Mouse (Mus musculus): Measurements from ENCODE around the gene Smc1b. TPM values are rescaled to one million over a fixed set of nuclear protein-coding genes. Genes with fewer than 3 reads are reported as not detected.

The Smc1b gene
- total RNA-seq, 2 experiments from 2014 or later, result 0.11 to 0.12 TPM

- no peak for DNase-seq
These were observed 114.7 kb downstream of the Smc1b start, which contains the start of gene Upk3a for GRCm38 (mm10) chr15:85016951-85017664. Gene Upk3a (plus strand): TSS chr15:85017141.

GRCm38 (mm10) chr15:85015771-85016170 is 116.0 kb downstream of the Smc1b start:
- DNase-seq, result no peak

Other genes starting within 250 kb of the Smc1b start
- gene Gm29666, start 211.9 kb downstream of the Smc1b start, total RNA-seq (2021), result under 1 TPM; 0.19 to 0.34 TPM
- gene Nup50, start 208.6 kb downstream of the Smc1b start, total RNA-seq (2021), result 10 to 100 TPM; 27.7 to 27.8 TPM
- gene 5031439G07Rik, start 143.4 kb downstream of the Smc1b start, total RNA-seq (2021), result 10 to 100 TPM; 22.2 to 23.8 TPM
- gene Upk3a, start 114.8 kb downstream of the Smc1b start, total RNA-seq (2021), result not detected
- gene Fam118a, start 103.0 kb downstream of the Smc1b start, total RNA-seq (2021), result 10 to 100 TPM; 14.6 to 14.9 TPM
- not detected for gene Ribc2, start 114 bp upstream of the Smc1b start, total RNA-seq (2021)
- 10 to 100 TPM; 69.2 to 71.4 TPM for gene Fbln1, start 74.0 kb upstream of the Smc1b start, total RNA-seq (2021)
- 100 to 1,000 TPM; 119 to 127 TPM for gene Atxn10, start 204.3 kb upstream of the Smc1b start, total RNA-seq (2021)